Mouse (Mus musculus): ENCODE measurements around the gene Gm9970.

The Gm9970 gene

GRCm38 (mm10) chr5:31192939-31193630, 47.9 kb downstream of the Gm9970 start, which contains the start of the genes Snx17 and Eif2b4:
Gene Snx17, plus strand, starts transcription at chr5:31193227.
Gene Eif2b4, minus strand, starts transcription at chr5:31193430.
- ChIA-PET CTCF (interaction anchor here (0.5 to 2.2 kb wide), 13 partner anchors 9 to 278 kb away, joined by 3 to 14 read pairs (median 4); partner anchors contain the start of genes Gm29609 (in 3 of the 4), Gtf3c2 (in 3 of the 4), Zfp512 (in 1 of the 4) and Zfp513 (in 1 of the 4)), POLR2A (interaction anchor here (0.6 to 17.1 kb wide), 49 partner anchors 9 to 480 kb away, joined by 3 to 263 read pairs (median 6); partner anchors contain the start of genes Gm29609 (in 4 of the 4), Gtf3c2 (in 4 of the 4), Zfp513 (in 4 of the 4) and Atraid (in 2 of the 4))

- CTCF ChIA-PET: interaction anchor here (0.6 to 2.2 kb wide), 15 partner anchors 10 to 277 kb away, joined by 3 to 14 read pairs (median 4); partner anchors contain the start of genes Gm29609 (in 2 of the 4), Gtf3c2 (in 2 of the 4) and Zfp513 (in 1 of the 4)
- POLR2A ChIA-PET: interaction anchor here (0.6 to 17.1 kb wide), 50 partner anchors 9 to 1593 kb away, joined by 3 to 263 read pairs (median 6); partner anchors contain the start of genes Gm29609 (in 4 of the 4), Gtf3c2 (in 4 of the 4), Zfp513 (in 4 of the 4) and Atraid (in 3 of the 4)
Measured at GRCm38 (mm10) chr5:31192045-31192938, 48.7 kb downstream of the Gm9970 start.

All from embryonic stem cell, embryonic (primary cell).